10 mouse cellular contexts compared by ENCODE assay signal in the genomic region with DNA sequence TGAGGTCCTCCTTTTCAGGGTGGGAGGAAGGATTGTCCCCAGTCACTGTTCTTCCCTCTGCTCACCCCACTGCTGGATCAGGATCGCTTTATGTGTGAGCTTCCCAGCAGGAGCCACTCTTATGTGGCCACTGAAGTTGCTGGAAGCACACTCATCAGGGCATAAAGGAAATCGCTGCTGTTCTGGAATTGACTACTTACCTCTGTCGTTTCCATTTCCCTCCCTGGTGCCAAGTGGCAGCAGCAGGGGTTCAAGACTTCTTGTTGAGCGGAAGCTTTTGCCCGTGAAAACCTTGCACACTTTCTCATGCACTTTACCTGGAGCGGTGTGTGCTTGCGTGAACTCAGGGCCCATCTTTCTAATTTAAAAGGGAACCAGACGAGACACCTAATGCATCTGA. TPM values are rescaled to one million over a fixed set of nuclear protein-coding genes. Genes with fewer than 3 reads are reported as not detected.
DNase-seq lines count a peak whose midpoint lies in the region; ATAC-seq lines count a peak whose summit lies in the region.
"Had no signal": no experiment of that assay in that cellular context is flagged by ENCODE, and none has a peak within 500 bp of the region (broad histone marks: within the 10 kb centered on the region; RNA-seq: fewer than 3 reads in every experiment).

No protein-coding gene starts in this region.

- no peak overlapping the region for H3K4me3 ChIP-seq in heart, embryonic 13.5 days
- no peak overlapping the region for H3K4me3 ChIP-seq in neural tube, embryonic 11.5 days (ENCODE audit: low read depth, low read length)
- peak overlapping the region; percentile 68 for H3K4me3 ChIP-seq in limb, embryonic 12.5 days (replicated peaks)
- no peak overlapping the region for H3K4me3 ChIP-seq in liver, embryonic 11.5 days (ENCODE audit: low read depth, low read length)

- peaks cover 26% of the 10 kb centered on the region for H3K27me3 ChIP-seq in heart, embryonic 13.5 days (replicated peaks)
- H3K27me3 ChIP-seq in neural tube, embryonic 11.5 days (ENCODE audit: control insufficient read depth, insufficient read depth, low read length) = no peaks in the 10 kb centered on the region
- H3K27me3 ChIP-seq in limb, embryonic 12.5 days = peaks cover 23% of the 10 kb centered on the region
- H3K27me3 ChIP-seq in liver, embryonic 11.5 days (replicated peaks; ENCODE audit: control insufficient read depth, insufficient read depth, low read length) = peaks cover 32% of the 10 kb centered on the region

- no peak for ATAC-seq in heart, embryonic 13.5 days (ENCODE audit: extremely low read depth, insufficient number of reproducible peaks, low FRiP score, low TSS enrichment)
- ATAC-seq in neural tube, embryonic 11.5 days (ENCODE audit: insufficient read depth, low FRiP score, low TSS enrichment) = no peak
- ATAC-seq in limb, embryonic 12.5 days (ENCODE audit: insufficient number of reproducible peaks, insufficient read depth, low FRiP score, low TSS enrichment, low read depth) = no peak
- ATAC-seq in liver, embryonic 11.5 days (replicated peaks; ENCODE audit: low FRiP score) = no peak

- H3K4me2 ChIP-seq in heart, embryonic 13.5 days = peak overlapping the region; percentile 92
- no peak overlapping the region; the same call in 1 of the 2 replicates for H3K4me2 ChIP-seq in neural tube, embryonic 11.5 days (ENCODE audit: low read depth)
- H3K4me2 ChIP-seq in limb, embryonic 12.5 days = peak overlapping the region; percentile 94
- H3K4me2 ChIP-seq in liver, embryonic 11.5 days = no peak overlapping the region

- H3K36me3 ChIP-seq in heart, embryonic 13.5 days = no peaks in the 10 kb centered on the region
- no peaks in the 10 kb centered on the region for H3K36me3 ChIP-seq in neural tube, embryonic 11.5 days (ENCODE audit: control insufficient read depth, insufficient read depth, low read length)
- no peaks in the 10 kb centered on the region for H3K36me3 ChIP-seq in limb, embryonic 12.5 days
- H3K36me3 ChIP-seq in liver, embryonic 11.5 days (ENCODE audit: control insufficient read depth, insufficient read depth, low read length) = no peaks in the 10 kb centered on the region

- H3K9ac ChIP-seq in heart, embryonic 13.5 days = no peak overlapping the region
- H3K9ac ChIP-seq in neural tube, embryonic 11.5 days (ENCODE audit: low read length) = no peak overlapping the region
- H3K9ac ChIP-seq in limb, embryonic 12.5 days (replicated peaks) = no peak overlapping the region
- no peak overlapping the region for H3K9ac ChIP-seq in liver, embryonic 11.5 days (ENCODE audit: low read depth, low read length)

- H3K9me3 ChIP-seq in heart, embryonic 13.5 days = no peaks in the 10 kb centered on the region
- no peaks in the 10 kb centered on the region for H3K9me3 ChIP-seq in neural tube, embryonic 11.5 days (ENCODE audit: control insufficient read depth, low read length)
- H3K9me3 ChIP-seq in limb, embryonic 12.5 days = no peaks in the 10 kb centered on the region
- H3K9me3 ChIP-seq in liver, embryonic 11.5 days (ENCODE audit: control insufficient read depth, low read length) = no peaks in the 10 kb centered on the region

- DNase-seq in heart, postnatal 4 days = no peak
- peak; percentile 14 for DNase-seq in neural tube, embryonic 11.5 days (ENCODE audit: low spot score)
- no peak for DNase-seq in neural tube, embryonic 10.5 days (ENCODE audit: extremely low spot score, low spot score)
- DNase-seq in thymus, postnatal 4 days = no peak
- no peak for DNase-seq in adrenal gland, adult 18-20 months (ENCODE audit: low spot score in 2 of 2)
- no peak for DNase-seq in liver, embryonic 11.5 days (ENCODE audit: low spot score)

- 41% methylated on average over 8 of the region's 8 CpGs for WGBS in heart, embryonic 13.5 days
- WGBS in neural tube, embryonic 11.5 days = 41% methylated on average over 8 of the region's 8 CpGs
- 40% methylated on average over 8 of the region's 8 CpGs for WGBS in limb, embryonic 12.5 days
- WGBS in liver, embryonic 11.5 days = 40% methylated on average over 8 of the region's 8 CpGs

- peaks cover 15% of the 10 kb centered on the region; the same call in 1 of the 2 replicates for H3K4me1 ChIP-seq in heart, embryonic 13.5 days
- no peaks in the 10 kb centered on the region for H3K4me1 ChIP-seq in neural tube, embryonic 11.5 days (ENCODE audit: control insufficient read depth, insufficient read depth, low read length)
- H3K4me1 ChIP-seq in limb, embryonic 12.5 days (replicated peaks) = peaks cover 13% of the 10 kb centered on the region; the same call in 1 of the 2 replicates
- H3K4me1 ChIP-seq in liver, embryonic 11.5 days (replicated peaks; ENCODE audit: control insufficient read depth, insufficient read depth, low read length) = no peaks in the 10 kb centered on the region; the same call in 1 of the 2 replicates

- H3K27ac ChIP-seq in heart, embryonic 13.5 days (replicated peaks) = no peak overlapping the region
- no peak overlapping the region for H3K27ac ChIP-seq in neural tube, embryonic 11.5 days (ENCODE audit: low read depth, low read length)
- H3K27ac ChIP-seq in limb, embryonic 12.5 days = no peak overlapping the region
- H3K27ac ChIP-seq in liver, embryonic 11.5 days (ENCODE audit: low read depth, low read length) = no peak overlapping the region
- H3K27ac ChIP-seq: macrophage had no signal

RNA-seq across cellular contexts. Expression of a gene that starts 0.7 kb away (rescaled TPM):
- polyA plus RNA-seq in heart, embryonic 13.5 days (2015; fragmentation: Nextera tagmentation; extraction: Ambion mirVana) = 2.4 and 2.7 TPM in 2 replicates
- total RNA-seq in heart, postnatal 4 days (2021) = 1 to 10 TPM; 3.8 to 4.0 TPM
- polyA plus RNA-seq in neural tube, embryonic 11.5 days (2014; fragmentation: Nextera tagmentation; extraction: Ambion mirVana) = 13.1 and 14.4 TPM in 2 replicates
- 8.1 and 9.3 TPM in 2 replicates for polyA plus RNA-seq in limb, embryonic 12.5 days (2016; fragmentation: Nextera tagmentation; extraction: Ambion mirVana)
- 1 to 10 TPM; 5.0 to 8.5 TPM for total RNA-seq in adrenal gland, adult 18-20 months (2021)
- polyA plus RNA-seq in liver, embryonic 11.5 days (2014; fragmentation: Nextera tagmentation; extraction: Ambion mirVana) = 1.6 and 2.0 TPM in 2 replicates
- polyA plus RNA-seq: erythroblast, embryonic 14.5 days; macrophage had no signal

Comparison
In these comparisons a context has a peak if more than half of its experiments do, and no peak if none do; other contexts are left out.
1. H3K4me2 ChIP-seq: peak in heart, embryonic 13.5 days (single experiment) and limb, embryonic 12.5 days (single experiment); none in neural tube, embryonic 11.5 days (single experiment) and liver, embryonic 11.5 days (single experiment).